Mouse (Mus musculus): ENCODE measurements around the gene Nfs1. TPM values are rescaled to one million over a fixed set of nuclear protein-coding genes. Genes with fewer than 3 reads are reported as not detected.

Nfs1 gene
- total RNA-seq, 2 experiments from 2014 or later, result 42.0 to 44.1 TPM

Other genes with a start within 250 kb of the Nfs1 start
- 10 to 100 TPM; 58.4 to 70.1 TPM for gene Uqcc1, start 213.9 kb downstream of the Nfs1 start, total RNA-seq (2021)
- gene Gm15557, start 203.5 kb downstream of the Nfs1 start, total RNA-seq (2021), result not detected
- gene Gdf5, start 198.8 kb downstream of the Nfs1 start, total RNA-seq (2021), result under 1 TPM; 0.43 to 0.69 TPM
- gene Cep250, start 187.7 kb downstream of the Nfs1 start, total RNA-seq (2021), result 10 to 100 TPM; 18.0 to 19.3 TPM
- 1 to 10 TPM in 1 of 2 experiments, under 1 TPM in 1; 0.93 to 1.5 TPM for gene 6430550D23Rik, start 136.2 kb downstream of the Nfs1 start, total RNA-seq (2021)
- gene Ergic3, start 136.1 kb downstream of the Nfs1 start, total RNA-seq (2021), result 100 to 1,000 TPM; 186 to 201 TPM
- not detected for gene Fer1l4, start 91.2 kb downstream of the Nfs1 start, total RNA-seq (2021)
- 1 to 10 TPM; 3.7 TPM for gene Spag4, start 79.0 kb downstream of the Nfs1 start, total RNA-seq (2021)
- gene Cpne1, start 32.2 kb downstream of the Nfs1 start, total RNA-seq (2021), result 10 to 100 TPM; 25.8 to 26.8 TPM
- 10 to 100 TPM; 29.8 to 30.5 TPM for gene Rbm12, start 32.2 kb downstream of the Nfs1 start, total RNA-seq (2021)
- gene Gm28036, start 17.1 kb downstream of the Nfs1 start, total RNA-seq (2021), result 10 to 100 TPM; 20.0 to 20.9 TPM
- 100 to 1,000 TPM; 210 to 215 TPM for gene Romo1, start 147 bp downstream of the Nfs1 start, total RNA-seq (2021)
- 100 to 1,000 TPM; 293 to 339 TPM for gene Rbm39, start 36.1 kb upstream of the Nfs1 start, total RNA-seq (2021)
- gene Phf20, start 52.3 kb upstream of the Nfs1 start, total RNA-seq (2021), result 10 to 100 TPM; 76.5 to 77.4 TPM
- gene Cnbd2, start 168.1 kb upstream of the Nfs1 start, total RNA-seq (2021), result 1 to 10 TPM; 4.4 to 6.4 TPM
- gene Scand1, start 168.5 kb upstream of the Nfs1 start, total RNA-seq (2021), result 100 to 1,000 TPM; 106 to 113 TPM

All from layer of hippocampus, postnatal 14 days (tissue).